Mouse (Mus musculus) spleen, adult 2 months (tissue): ENCODE measurements around the gene Fam110c.

Experiments
- CTCF ChIP-seq: fragments of 200-500 bp; IDR thresholded peaks from 2 replicates; pipeline ENCODE4 v1.5.1; 2011; ENCODE audit warnings: mild to moderate bottlenecking, inconsistent platforms; ENCODE audit not compliant: insufficient read depth, insufficient read length, insufficient replicate concordance; ENCODE audit errors: extremely low read depth
- POLR2A ChIP-seq: fragments of 200-500 bp; IDR thresholded peaks from 2 replicates; pipeline ENCODE4 v1.6.1; 2011; ENCODE audit warnings: low read depth, low read length, inconsistent platforms

DNA sequence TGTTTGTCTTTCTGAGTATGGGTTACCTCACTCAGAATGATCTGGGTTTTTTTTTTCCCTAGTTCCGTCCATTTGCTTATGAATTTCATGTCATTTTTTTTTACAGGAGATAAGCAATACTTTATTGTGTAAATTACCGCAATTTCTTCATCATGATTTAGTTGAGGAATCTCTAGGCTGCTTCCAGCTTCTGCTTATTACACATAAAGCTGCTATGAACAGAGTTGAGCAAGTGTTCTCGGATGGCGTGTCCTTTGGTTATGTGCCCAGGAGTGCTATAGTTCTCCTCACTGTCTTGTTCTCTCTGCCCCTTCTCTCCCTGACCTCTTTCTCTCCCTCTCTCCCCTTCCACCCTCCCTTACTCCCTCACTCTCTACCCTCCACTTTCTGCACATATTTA is 28.2 kb downstream of the Fam110c start:
- no peak for TF ChIP-seq POLR2A
- no peak for TF ChIP-seq CTCF
